Mouse (Mus musculus) limb, embryonic 13.5 days (tissue): ENCODE results near the gene Ash1l. TPM values are rescaled to one million over a fixed set of nuclear protein-coding genes. Genes with fewer than 3 reads are reported as not detected.

ENCODE experiments used
- ATAC-seq: fragments of 200-750 bp; cut with Nextera tagmentation; 2 replicates; pipeline ENCODE4 v1.8.0; 2017; ENCODE audit warnings: low read depth, moderate number of reproducible peaks, moderate TSS enrichment; ENCODE audit not compliant: low FRiP score
- H3K27ac ChIP-seq: fragments of 300-500 bp; sonication (generic); 2 replicates; pipeline ENCODE4 v1.5.1; 2015; ENCODE audit warnings: inconsistent platforms, mild to moderate bottlenecking, moderate library complexity
- H3K27me3 ChIP-seq: fragments of 300-500 bp; sonication (generic); 2 replicates; pipeline ENCODE4 v1.6.1; 2015; ENCODE audit warnings: mild to moderate bottlenecking, inconsistent platforms
- H3K36me3 ChIP-seq: fragments of 300-500 bp; sonication (generic); 2 replicates; pipeline ENCODE4 v1.6.1; 2015; ENCODE audit warnings: inconsistent platforms, mild to moderate bottlenecking, moderate library complexity
- H3K4me1 ChIP-seq: fragments of 300-500 bp; sonication (generic); 2 replicates; pipeline ENCODE4 v1.6.1; 2015; ENCODE audit warnings: inconsistent platforms
- H3K4me2 ChIP-seq: fragments of 300-500 bp; sonication (generic); replicated peaks from 2 replicates; pipeline ENCODE4 v1.6.1; 2015; ENCODE audit warnings: inconsistent platforms, mild to moderate bottlenecking, moderate library complexity
- H3K4me3 ChIP-seq: fragments of 300-500 bp; sonication (generic); 2 replicates; pipeline ENCODE4 v1.5.1; 2015; ENCODE audit warnings: moderate library complexity, mild to moderate bottlenecking, inconsistent platforms
- H3K9ac ChIP-seq: fragments of 300-500 bp; sonication (generic); 2 replicates; pipeline ENCODE4 v1.6.1; 2015; ENCODE audit warnings: mild to moderate bottlenecking, inconsistent platforms
- H3K9me3 ChIP-seq: fragments of 300-500 bp; sonication (generic); 2 replicates; pipeline ENCODE4 v1.6.1; 2016; ENCODE audit warnings: inconsistent platforms
- WGBS: fragments of 180-500 bp; shearing (Covaris S2); methylation state at CpG from one replicate; pipeline ENCODE4 v1.1.7; 2015; 5-methylcytosine and 5-hydroxymethylcytosine counted together
- polyA plus RNA-seq: library from polyadenylated mRNA; unstranded; fragments of >200 nt; fragmentation: Nextera tagmentation; extraction: Ambion mirVana; gene quantifications from 2 replicates; pipeline ENCODE4 v1.2.1, GENCODE M21; 2015

Gene Ash1l
- polyA plus RNA-seq, 1 experiment from 2014 or later, result 27.1 TPM

DNA sequence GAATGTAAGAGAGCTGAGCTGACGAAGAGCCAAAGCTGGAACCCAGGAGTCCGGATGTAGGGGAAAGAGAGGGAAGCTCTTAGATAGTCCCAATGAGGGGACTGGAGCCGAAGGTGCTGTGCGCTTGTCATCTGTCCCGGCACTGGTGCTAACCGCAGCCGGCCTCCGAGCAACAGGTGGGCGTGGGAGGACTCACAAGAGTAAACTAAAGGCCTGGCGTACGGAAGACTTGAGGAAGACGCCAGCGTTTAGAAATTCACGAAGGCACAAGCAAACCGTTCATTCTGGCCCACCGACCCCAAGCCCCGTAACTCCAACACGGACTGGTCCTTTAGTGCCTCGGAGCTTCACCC is 151.0 kb downstream of the Ash1l start:
- no peaks in the 10 kb centered on the region for H3K27me3 ChIP-seq
- under 1% methylated on average over 19 of the region's 19 CpGs for WGBS
- peaks cover 30% of the 10 kb centered on the region for H3K4me1 ChIP-seq
- H3K9me3 ChIP-seq, result no peaks in the 10 kb centered on the region
- H3K4me2 ChIP-seq, result peak overlapping the region; percentile 90
- H3K9ac ChIP-seq, result peak overlapping the region; percentile 86
- H3K27ac ChIP-seq, result peak overlapping the region; percentile 55; the same call in 1 of the 2 replicates
- H3K36me3 ChIP-seq, result peaks cover 37% of the 10 kb centered on the region
- ATAC-seq, result peak; percentile 6; the same call in 1 of the 2 replicates
- peak overlapping the region; percentile 78 for H3K4me3 ChIP-seq

DNA sequence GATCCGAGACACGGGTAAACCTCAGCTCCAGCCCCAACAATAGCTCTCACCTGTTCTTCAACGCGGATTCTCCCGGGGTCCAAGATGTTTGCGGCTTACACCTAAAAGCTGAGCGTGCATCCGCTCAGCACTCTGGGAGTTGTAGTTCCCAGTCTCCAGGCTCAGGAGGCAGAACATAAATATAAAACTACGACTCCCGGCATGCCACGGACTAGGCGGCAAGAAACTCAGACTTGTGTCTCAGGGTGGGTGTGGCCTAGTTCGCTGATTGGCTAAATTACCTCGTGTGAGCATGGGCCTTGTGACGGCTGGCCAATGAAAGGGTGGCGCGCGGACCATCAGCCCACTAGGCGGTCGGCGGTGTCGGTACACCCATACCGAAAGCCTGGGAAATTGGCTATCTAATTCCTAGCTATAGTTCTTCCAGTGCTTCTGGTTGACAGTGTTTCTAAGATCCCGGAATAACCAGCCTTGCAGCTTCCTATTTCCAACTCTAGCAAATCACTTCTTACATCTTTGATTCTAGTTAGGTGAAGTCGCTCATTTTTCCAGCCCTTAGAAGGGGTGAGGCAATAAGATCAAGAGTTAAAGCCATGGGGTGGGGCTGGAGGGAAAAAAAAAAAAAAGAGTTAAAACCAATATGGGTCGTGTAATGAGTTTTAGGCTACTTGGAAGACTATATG is 151.5 kb downstream of the Ash1l start, which contains the start of gene Fdps:
Fdps (minus strand) TSS at position 148 of the 683 bp plus-strand sequence.
- Histone ChIP-seq H3K36me3 (peaks cover 32% of the 10 kb centered on the region), H3K9ac (peak within 1 kb of the TSS; percentile 86), H3K4me2 (peak within 1 kb of the TSS; percentile 90), H3K27ac (peak within 1 kb of the TSS; percentile 55), H3K4me3 (peak within 1 kb of the TSS; percentile 78), H3K27me3 (no peaks in the 10 kb centered on the region), H3K4me1 (peaks cover 30% of the 10 kb centered on the region), H3K9me3 (no peaks in the 10 kb centered on the region)
- peak; percentile 100 for ATAC-seq
- WGBS, result under 1% methylated on average over 26 of the region's 26 CpGs

GRCm38 (mm10) chr3:89102495-89103290 is 152.3 kb downstream of the Ash1l start:
- Histone ChIP-seq H3K4me1 (peaks cover 30% of the 10 kb centered on the region), H3K27ac (peak overlapping the region; percentile 28; the same call in 1 of the 2 replicates), H3K4me2 (peak overlapping the region; percentile 62), H3K9me3 (no peaks in the 10 kb centered on the region), H3K27me3 (no peaks in the 10 kb centered on the region), H3K36me3 (peaks cover 25% of the 10 kb centered on the region), H3K9ac (no peak overlapping the region), H3K4me3 (peak overlapping the region; percentile 78; the same call in 1 of the 2 replicates)
- ATAC-seq, result no peak
- 55% methylated on average over 12 of the region's 12 CpGs for WGBS

GRCm38 (mm10) chr3:89103291-89103595 is 152.8 kb downstream of the Ash1l start:
- Histone ChIP-seq H3K4me3 (no peak overlapping the region), H3K4me2 (no peak overlapping the region), H3K27me3 (no peaks in the 10 kb centered on the region), H3K36me3 (peaks cover 19% of the 10 kb centered on the region), H3K9ac (no peak overlapping the region), H3K27ac (no peak overlapping the region), H3K9me3 (no peaks in the 10 kb centered on the region), H3K4me1 (peaks cover 30% of the 10 kb centered on the region)
- ATAC-seq, result no peak
- 73% methylated on average over 4 of the region's 4 CpGs for WGBS

GRCm38 (mm10) chr3:89106881-89107280 is 156.5 kb downstream of the Ash1l start:
- H3K36me3 ChIP-seq, result no peaks in the 10 kb centered on the region
- no peak overlapping the region for H3K4me2 ChIP-seq
- H3K27ac ChIP-seq, result no peak overlapping the region
- peaks cover 6% of the 10 kb centered on the region; the same call in 1 of the 2 replicates for H3K4me1 ChIP-seq
- ATAC-seq, result no peak
- no peak overlapping the region for H3K9ac ChIP-seq
- H3K4me3 ChIP-seq, result no peak overlapping the region
- no peaks in the 10 kb centered on the region for H3K9me3 ChIP-seq
- no peaks in the 10 kb centered on the region for H3K27me3 ChIP-seq

DNA sequence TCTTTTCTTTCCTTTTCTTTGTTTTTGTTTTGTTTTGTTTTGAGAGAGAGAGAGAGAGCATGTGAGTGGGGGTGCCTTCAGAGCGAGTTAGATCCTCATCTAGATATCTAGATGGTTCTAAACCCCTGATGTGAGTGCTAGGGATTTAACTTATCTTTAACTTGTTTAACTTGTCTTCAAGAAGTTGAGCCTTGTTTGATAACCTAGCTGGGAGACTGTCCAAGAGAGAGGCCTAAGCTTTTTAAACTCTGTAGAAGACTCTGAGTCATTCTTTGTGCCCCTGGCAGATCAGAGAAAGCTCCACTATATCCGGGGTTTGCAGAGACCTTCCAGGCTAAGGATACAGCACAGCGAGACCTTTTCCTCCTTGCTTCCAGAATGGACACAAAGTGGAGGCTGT is 157.1 kb downstream of the Ash1l start:
- no peak for ATAC-seq
- Histone ChIP-seq H3K36me3 (no peaks in the 10 kb centered on the region), H3K4me3 (no peak overlapping the region), H3K27me3 (no peaks in the 10 kb centered on the region), H3K9ac (no peak overlapping the region), H3K27ac (no peak overlapping the region), H3K4me1 (peaks cover 1% of the 10 kb centered on the region; the same call in 1 of the 2 replicates), H3K9me3 (no peaks in the 10 kb centered on the region), H3K4me2 (no peak overlapping the region)
- 65% methylated on average over 3 of the region's 3 CpGs for WGBS

- Histone ChIP-seq H3K9ac (no peak overlapping the region), H3K36me3 (no peaks in the 10 kb centered on the region), H3K9me3 (no peaks in the 10 kb centered on the region), H3K27ac (no peak overlapping the region), H3K4me1 (no peaks in the 10 kb centered on the region), H3K27me3 (no peaks in the 10 kb centered on the region), H3K4me3 (no peak overlapping the region), H3K4me2 (no peak overlapping the region)
- no peak for ATAC-seq
- WGBS, result 59% methylated on average over 1 of the region's 1 CpGs
Observed at GRCm38 (mm10) chr3:89108146-89108545, 157.7 kb downstream of the Ash1l start.

DNA sequence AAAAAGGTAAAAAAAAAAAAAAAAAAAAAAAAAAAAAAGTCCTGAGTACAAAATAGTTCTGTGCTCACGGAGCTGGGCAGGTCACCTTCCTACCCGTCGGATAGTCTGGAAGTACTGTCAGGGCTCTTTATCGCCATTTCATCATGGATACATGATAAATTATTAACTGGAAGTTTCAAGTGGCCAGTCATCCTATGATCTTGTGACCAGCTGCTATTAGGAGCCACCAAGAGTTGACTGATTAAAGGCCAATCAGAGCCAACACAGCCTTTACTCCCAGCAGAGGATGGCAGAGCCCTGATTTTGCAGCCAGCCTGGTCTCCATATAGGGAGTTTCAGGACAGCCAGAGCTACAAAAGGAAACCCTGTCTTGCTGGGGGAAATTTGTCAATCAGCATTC is 162.6 kb downstream of the Ash1l start:
- Histone ChIP-seq H3K9me3 (no peaks in the 10 kb centered on the region), H3K4me3 (no peak overlapping the region), H3K4me1 (no peaks in the 10 kb centered on the region), H3K4me2 (no peak overlapping the region), H3K36me3 (no peaks in the 10 kb centered on the region), H3K27me3 (no peaks in the 10 kb centered on the region), H3K27ac (no peak overlapping the region), H3K9ac (no peak overlapping the region)
- ATAC-seq, result no peak
- WGBS, result 86% methylated on average over 4 of the region's 4 CpGs

GRCm38 (mm10) chr3:89115522-89115921 is 165.1 kb downstream of the Ash1l start:
- Histone ChIP-seq H3K4me2 (no peak overlapping the region), H3K27me3 (no peaks in the 10 kb centered on the region), H3K27ac (no peak overlapping the region), H3K9ac (no peak overlapping the region), H3K4me3 (no peak overlapping the region), H3K9me3 (no peaks in the 10 kb centered on the region), H3K4me1 (no peaks in the 10 kb centered on the region), H3K36me3 (no peaks in the 10 kb centered on the region)
- ATAC-seq, result no peak
- 0% methylated on average over 2 of the region's 2 CpGs for WGBS

DNA sequence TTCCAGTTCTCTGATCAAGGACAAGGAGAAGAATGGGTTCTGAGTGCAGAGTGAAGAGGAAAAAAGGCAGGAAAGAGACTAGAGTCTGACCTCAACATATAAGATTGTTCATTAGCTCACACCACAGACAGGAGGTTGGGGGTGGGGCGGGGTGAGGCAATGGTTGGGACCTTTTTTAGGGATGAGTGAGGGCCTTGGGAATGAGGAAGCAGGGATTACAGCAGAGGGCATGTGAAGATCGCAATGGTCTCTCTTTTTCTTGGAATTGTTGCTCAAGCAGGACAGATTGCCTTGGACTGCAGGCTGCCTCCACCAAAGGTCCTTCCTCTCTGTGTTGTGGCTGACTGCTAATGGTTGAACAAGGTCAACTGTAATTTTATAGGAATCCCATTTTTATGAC is 172.9 kb downstream of the Ash1l start:
- no peak overlapping the region for H3K9ac ChIP-seq
- no peaks in the 10 kb centered on the region for H3K27me3 ChIP-seq
- H3K27ac ChIP-seq, result no peak overlapping the region
- no peak for ATAC-seq
- no peak overlapping the region for H3K4me2 ChIP-seq
- no peaks in the 10 kb centered on the region for H3K9me3 ChIP-seq
- WGBS, result 78% methylated on average over 2 of the region's 2 CpGs
- H3K4me1 ChIP-seq, result no peaks in the 10 kb centered on the region
- no peaks in the 10 kb centered on the region for H3K36me3 ChIP-seq
- no peak overlapping the region for H3K4me3 ChIP-seq

DNA sequence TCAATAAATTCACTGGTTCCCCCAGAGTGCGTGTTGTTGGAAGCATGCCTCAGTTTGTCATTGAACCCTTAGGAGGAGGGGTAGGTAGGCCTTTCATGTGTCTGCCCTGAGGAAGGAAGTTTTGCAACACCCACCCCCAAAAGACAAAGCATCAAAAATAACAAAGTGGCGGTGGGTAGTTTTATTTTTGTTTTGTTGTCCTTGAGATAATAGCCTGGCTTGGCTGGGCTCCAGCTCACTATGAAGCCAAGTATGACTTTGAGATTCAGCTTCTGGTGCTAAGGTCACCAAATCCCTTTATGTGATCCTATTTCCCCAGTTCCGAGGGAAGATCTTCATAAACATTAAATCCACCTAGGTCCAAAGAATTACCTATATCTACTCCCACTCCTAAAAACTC is 173.8 kb downstream of the Ash1l start:
- Histone ChIP-seq H3K4me2 (no peak overlapping the region), H3K27me3 (no peaks in the 10 kb centered on the region), H3K27ac (no peak overlapping the region), H3K9ac (no peak overlapping the region), H3K36me3 (no peaks in the 10 kb centered on the region), H3K9me3 (no peaks in the 10 kb centered on the region), H3K4me1 (no peaks in the 10 kb centered on the region), H3K4me3 (no peak overlapping the region)
- 86% methylated on average over 3 of the region's 3 CpGs for WGBS
- ATAC-seq, result no peak

DNA sequence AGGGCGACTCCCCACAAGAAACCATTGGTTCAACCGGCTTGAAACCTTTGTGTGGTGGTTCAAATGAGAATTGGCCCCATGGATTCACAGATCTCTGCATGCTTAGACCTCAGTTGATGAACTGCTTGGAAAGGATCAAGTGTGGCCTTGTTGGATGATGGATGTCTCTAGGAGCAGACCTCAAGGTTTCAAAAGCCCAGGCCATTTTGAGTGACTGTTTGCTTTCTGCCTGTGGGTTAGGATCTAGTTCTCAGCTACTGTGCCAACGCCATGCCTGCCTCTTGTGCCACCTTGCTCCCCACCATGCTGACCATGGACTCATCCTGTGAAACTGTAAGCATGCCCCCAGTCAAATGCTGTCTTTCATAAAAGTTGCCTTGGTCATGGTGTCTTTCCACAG is 175.6 kb downstream of the Ash1l start:
- 90% methylated on average over 3 of the region's 3 CpGs for WGBS
- no peaks in the 10 kb centered on the region for H3K36me3 ChIP-seq
- H3K27ac ChIP-seq, result no peak overlapping the region
- H3K9me3 ChIP-seq, result no peaks in the 10 kb centered on the region
- no peak for ATAC-seq
- no peak overlapping the region for H3K4me3 ChIP-seq
- no peak overlapping the region for H3K9ac ChIP-seq
- H3K4me1 ChIP-seq, result no peaks in the 10 kb centered on the region
- no peak overlapping the region for H3K4me2 ChIP-seq
- no peaks in the 10 kb centered on the region for H3K27me3 ChIP-seq
